Mouse (Mus musculus): ENCODE data around the gene Crx. TPM values are rescaled to one million over a fixed set of nuclear protein-coding genes. Genes with fewer than 3 reads are reported as not detected.

The Crx gene
- polyA plus RNA-seq, 1 experiment, result not detected

GRCm38 (mm10) chr7:15914252-15914651 lies 34.5 kb upstream of the Crx start:
- 16% methylated on average over 2 of the region's 2 CpGs for WGBS
- H3K4me3 ChIP-seq (replicated peaks; ENCODE audit: extremely low read depth, low read depth, low read length), result no peak overlapping the region
- peak; percentile 33 for DNase-seq
- no peaks in the 10 kb centered on the region for H3K4me1 ChIP-seq (ENCODE audit: control insufficient read depth, insufficient read depth, low read length)
- TF ChIP-seq CTCF (IDR thresholded peaks at IDR 0.05; ENCODE audit: insufficient read depth, low read length), result peak; percentile 39; the same call in 1 of the 2 replicates
- TF ChIP-seq POLR2A (IDR thresholded peaks at IDR 0.05; ENCODE audit: borderline replicate concordance, extremely low read depth, low read depth, low read length), result no peak

DNA sequence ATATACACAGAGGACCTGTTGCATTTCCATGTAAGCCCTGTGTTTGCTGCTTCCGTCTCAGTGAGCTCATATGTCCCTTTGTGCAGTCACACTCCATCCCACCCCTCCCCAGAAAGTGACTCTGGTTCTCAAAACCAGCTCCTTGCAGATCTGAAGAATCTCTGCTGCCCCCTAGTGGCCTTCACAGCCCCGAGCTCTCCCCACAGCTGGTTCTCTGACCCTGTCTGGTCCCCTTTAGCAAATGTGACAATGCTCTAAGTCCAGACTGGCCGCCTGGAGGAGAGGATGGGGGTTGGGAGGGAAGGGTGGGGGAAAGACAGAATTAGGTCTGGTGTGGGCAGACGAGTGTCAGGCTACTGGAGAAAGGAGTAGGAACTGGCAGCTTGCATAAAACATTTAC lies 32.4 kb upstream of the Crx start:
- no peaks in the 10 kb centered on the region for H3K4me1 ChIP-seq (ENCODE audit: control insufficient read depth, insufficient read depth, low read length)
- peak; percentile 74 for TF ChIP-seq CTCF (IDR thresholded peaks at IDR 0.05; ENCODE audit: insufficient read depth, low read length)
- no peak for TF ChIP-seq POLR2A (IDR thresholded peaks at IDR 0.05; ENCODE audit: borderline replicate concordance, extremely low read depth, low read depth, low read length)
- no peak overlapping the region for H3K4me3 ChIP-seq (replicated peaks; ENCODE audit: extremely low read depth, low read depth, low read length)
- 0% methylated on average over 4 of the region's 4 CpGs for WGBS
- peak; percentile 55 for DNase-seq

DNA sequence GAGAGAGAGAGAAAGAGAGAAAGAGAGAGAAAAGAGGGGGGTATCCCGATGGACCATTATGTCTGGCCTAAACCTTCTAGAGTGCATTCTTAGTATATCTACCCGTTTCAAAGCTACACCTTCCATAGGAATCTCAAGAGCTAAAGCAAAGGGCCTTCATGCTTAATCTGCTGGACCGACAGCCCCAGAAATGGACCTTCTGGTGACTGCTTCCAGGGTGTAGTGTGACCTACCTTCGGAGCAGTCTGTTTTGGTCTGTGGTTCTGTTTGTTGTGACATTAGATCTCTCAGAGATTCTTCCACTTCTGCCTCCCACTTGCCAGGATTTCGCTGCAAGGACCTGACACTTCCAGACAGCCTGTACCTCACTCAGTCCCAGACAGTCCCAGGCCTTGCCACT lies 30.8 kb upstream of the Crx start:
- H3K4me3 ChIP-seq (replicated peaks; ENCODE audit: extremely low read depth, low read depth, low read length), result no peak overlapping the region
- no peaks in the 10 kb centered on the region for H3K4me1 ChIP-seq (ENCODE audit: control insufficient read depth, insufficient read depth, low read length)
- DNase-seq, result no peak
- no peak for TF ChIP-seq POLR2A (IDR thresholded peaks at IDR 0.05; ENCODE audit: borderline replicate concordance, extremely low read depth, low read depth, low read length)
- TF ChIP-seq CTCF (IDR thresholded peaks at IDR 0.05; ENCODE audit: insufficient read depth, low read length), result no peak
- 75% methylated on average over 5 of the region's 5 CpGs for WGBS

- no peak for TF ChIP-seq POLR2A (IDR thresholded peaks at IDR 0.05; ENCODE audit: borderline replicate concordance, extremely low read depth, low read depth, low read length)
- TF ChIP-seq CTCF (IDR thresholded peaks at IDR 0.05; ENCODE audit: insufficient read depth, low read length), result no peak
- Histone ChIP-seq H3K4me3 (replicated peaks; ENCODE audit: extremely low read depth, low read depth, low read length) (no peak overlapping the region), H3K4me1 (ENCODE audit: control insufficient read depth, insufficient read depth, low read length) (no peaks in the 10 kb centered on the region)
- WGBS, result 63% methylated on average over 8 of the region's 8 CpGs
- no peak for DNase-seq
These were observed 28.3 kb upstream of the Crx start for GRCm38 (mm10) chr7:15907971-15908590.

- no peak for TF ChIP-seq POLR2A (IDR thresholded peaks at IDR 0.05; ENCODE audit: borderline replicate concordance, extremely low read depth, low read depth, low read length)
- TF ChIP-seq CTCF (IDR thresholded peaks at IDR 0.05; ENCODE audit: insufficient read depth, low read length), result no peak
- no peaks in the 10 kb centered on the region for H3K4me1 ChIP-seq (ENCODE audit: control insufficient read depth, insufficient read depth, low read length)
- WGBS, result 69% methylated on average over 1 of the region's 1 CpGs
- H3K4me3 ChIP-seq (replicated peaks; ENCODE audit: extremely low read depth, low read depth, low read length), result no peak overlapping the region
- no peak for DNase-seq
These were observed 26.8 kb upstream of the Crx start for GRCm38 (mm10) chr7:15906602-15907001.

DNA sequence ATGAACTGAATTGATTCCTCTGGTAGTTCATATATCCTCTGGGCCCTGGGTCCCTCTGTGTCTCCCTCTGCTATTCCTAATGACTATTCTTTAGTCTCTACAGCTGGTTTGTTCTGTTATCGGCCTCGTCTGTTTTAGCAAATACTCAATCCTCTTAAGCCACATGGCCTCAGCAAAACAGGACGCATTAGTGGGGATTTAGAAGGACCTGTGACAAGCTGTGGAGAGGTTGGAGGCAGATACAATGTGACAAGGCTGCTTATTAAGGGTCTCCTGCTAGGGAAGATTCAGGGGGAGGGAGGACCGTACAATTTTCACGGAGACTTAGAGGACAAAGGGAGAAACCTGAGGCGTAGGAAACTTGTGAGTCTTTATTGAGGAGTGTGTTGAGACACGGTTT lies 26.1 kb upstream of the Crx start:
- 70% methylated on average over 7 of the region's 7 CpGs for WGBS
- TF ChIP-seq CTCF (IDR thresholded peaks at IDR 0.05; ENCODE audit: insufficient read depth, low read length) (no peak), POLR2A (IDR thresholded peaks at IDR 0.05; ENCODE audit: borderline replicate concordance, extremely low read depth, low read depth, low read length) (no peak)
- no peak overlapping the region for H3K4me3 ChIP-seq (replicated peaks; ENCODE audit: extremely low read depth, low read depth, low read length)
- no peaks in the 10 kb centered on the region for H3K4me1 ChIP-seq (ENCODE audit: control insufficient read depth, insufficient read depth, low read length)
- no peak for DNase-seq

DNA sequence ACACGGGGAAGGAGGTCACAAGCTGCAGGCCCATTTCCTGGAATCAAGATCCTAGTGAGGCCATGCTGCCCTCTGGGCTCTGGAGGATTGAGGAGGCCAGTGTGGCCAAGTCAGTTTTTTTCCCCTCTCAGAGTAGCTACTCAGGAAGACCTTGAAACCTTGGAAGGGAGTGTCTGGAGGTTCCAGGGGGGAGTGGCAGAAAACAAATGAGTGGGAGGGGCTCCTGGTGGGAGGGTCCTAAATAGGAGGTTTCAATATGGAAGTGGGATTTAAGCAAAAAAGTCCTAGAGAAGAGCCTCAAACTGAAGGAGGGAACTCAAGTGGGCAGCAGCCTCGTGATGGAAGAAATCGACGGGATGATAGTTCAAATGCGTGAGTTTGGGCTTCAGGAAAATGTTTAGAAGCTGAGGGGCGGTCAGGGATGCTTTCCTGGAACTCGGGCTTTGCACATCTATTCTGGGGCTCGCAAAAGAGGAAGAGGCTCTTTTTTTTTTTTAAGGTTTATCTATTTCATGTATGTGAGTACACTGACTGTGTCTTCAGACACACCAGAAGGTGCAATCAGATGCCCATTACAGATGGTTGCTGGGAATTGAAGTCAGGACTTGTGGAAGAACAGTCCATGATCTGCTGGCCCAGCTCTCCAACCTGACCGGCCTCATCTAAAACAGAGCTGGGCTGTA lies 21.7 kb upstream of the Crx start:
- no peak for TF ChIP-seq CTCF (IDR thresholded peaks at IDR 0.05; ENCODE audit: insufficient read depth, low read length)
- TF ChIP-seq POLR2A (IDR thresholded peaks at IDR 0.05; ENCODE audit: borderline replicate concordance, extremely low read depth, low read depth, low read length), result no peak
- DNase-seq, result no peak
- no peak overlapping the region for H3K4me3 ChIP-seq (replicated peaks; ENCODE audit: extremely low read depth, low read depth, low read length)
- no peaks in the 10 kb centered on the region for H3K4me1 ChIP-seq (ENCODE audit: control insufficient read depth, insufficient read depth, low read length)
- WGBS, result 70% methylated on average over 9 of the region's 9 CpGs

- WGBS, result 53% methylated on average over 1 of the region's 1 CpGs
- no peak for DNase-seq
- no peak for TF ChIP-seq POLR2A (IDR thresholded peaks at IDR 0.05; ENCODE audit: borderline replicate concordance, extremely low read depth, low read depth, low read length)
- TF ChIP-seq CTCF (IDR thresholded peaks at IDR 0.05; ENCODE audit: insufficient read depth, low read length), result no peak
- Histone ChIP-seq H3K4me1 (ENCODE audit: control insufficient read depth, insufficient read depth, low read length) (no peaks in the 10 kb centered on the region), H3K4me3 (replicated peaks; ENCODE audit: extremely low read depth, low read depth, low read length) (no peak overlapping the region)
These were observed 14.5 kb upstream of the Crx start for GRCm38 (mm10) chr7:15894251-15894650.

GRCm38 (mm10) chr7:15884127-15884526 lies 4.4 kb upstream of the Crx start:
- no peak for DNase-seq
- Histone ChIP-seq H3K4me1 (ENCODE audit: control insufficient read depth, insufficient read depth, low read length) (no peaks in the 10 kb centered on the region), H3K4me3 (replicated peaks; ENCODE audit: extremely low read depth, low read depth, low read length) (no peak overlapping the region)
- TF ChIP-seq POLR2A (IDR thresholded peaks at IDR 0.05; ENCODE audit: borderline replicate concordance, extremely low read depth, low read depth, low read length), result no peak
- WGBS, result 79% methylated on average over 2 of the region's 2 CpGs

DNA sequence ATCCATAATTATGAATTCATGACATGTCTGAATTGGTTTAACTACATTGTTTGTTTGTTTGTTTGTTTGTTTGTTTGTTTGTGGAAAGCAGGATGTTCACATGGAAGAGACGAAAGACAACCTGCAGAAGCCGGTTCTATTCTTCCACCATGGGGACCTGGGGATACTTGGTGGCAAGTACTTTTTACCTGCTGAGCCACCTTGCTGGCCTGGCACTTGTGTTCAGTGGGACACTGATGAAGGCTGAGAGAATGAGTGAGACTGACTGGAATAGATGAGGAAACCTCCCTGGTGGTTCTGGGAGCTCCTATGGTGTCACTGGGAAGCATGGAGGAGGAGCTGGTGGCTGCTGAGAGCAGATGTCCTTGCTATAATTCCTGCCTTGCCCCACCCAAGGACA lies 2.5 kb upstream of the Crx start, which contains the start of gene Crxos:
TSS of gene Crxos (plus strand) at position 301 of the 400 bp plus-strand sequence.
- no peak for TF ChIP-seq POLR2A (IDR thresholded peaks at IDR 0.05; ENCODE audit: borderline replicate concordance, extremely low read depth, low read depth, low read length)
- no peak for TF ChIP-seq CTCF (IDR thresholded peaks at IDR 0.05; ENCODE audit: insufficient read depth, low read length)
- no peak within 1 kb of the TSS for H3K4me3 ChIP-seq (replicated peaks; ENCODE audit: extremely low read depth, low read depth, low read length)
- WGBS, result 76% methylated on average over 2 of the region's 2 CpGs
- DNase-seq, result no peak
- H3K4me1 ChIP-seq (ENCODE audit: control insufficient read depth, insufficient read depth, low read length), result no peaks in the 10 kb centered on the region

Data from lung, adult 2 months (tissue).